Mouse (Mus musculus): Measurements from ENCODE around the gene Tspan15. TPM values are rescaled to one million over a fixed set of nuclear protein-coding genes. Genes with fewer than 3 reads are reported as not detected.
A peak's percentile ranks its signal among the peaks of the same experiment; 100 is the strongest.

Gene Tspan15
- total RNA-seq, 4 experiments from 2014 or later: 5.6 to 9.2 (median 7.0) TPM

DNA sequence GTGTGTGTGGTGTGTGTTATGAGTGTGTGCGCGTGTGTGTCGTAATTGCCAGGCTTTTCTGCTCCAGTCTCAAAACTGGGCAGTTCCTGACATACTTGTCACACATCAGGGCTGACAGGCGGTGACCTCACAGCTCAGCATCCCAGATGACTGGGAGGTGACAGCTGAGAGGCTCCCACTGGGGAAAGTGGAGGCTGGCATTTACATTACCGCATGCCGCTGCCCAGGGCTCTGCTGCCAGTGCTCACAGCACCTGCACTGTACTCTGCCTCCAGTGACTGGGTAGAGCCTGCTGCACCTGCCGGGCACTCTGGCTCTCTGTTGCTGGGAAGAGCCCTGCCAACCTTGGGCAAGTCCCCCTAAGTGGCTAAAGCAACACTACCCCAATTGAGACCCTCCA lies 40.2 kb downstream of the Tspan15 start:
- DNase-seq (ENCODE audit: low spot score): no peak

GRCm38 (mm10) chr10:62189910-62190309 lies 41.1 kb downstream of the Tspan15 start:
- no peak for DNase-seq (ENCODE audit: low spot score)

DNA sequence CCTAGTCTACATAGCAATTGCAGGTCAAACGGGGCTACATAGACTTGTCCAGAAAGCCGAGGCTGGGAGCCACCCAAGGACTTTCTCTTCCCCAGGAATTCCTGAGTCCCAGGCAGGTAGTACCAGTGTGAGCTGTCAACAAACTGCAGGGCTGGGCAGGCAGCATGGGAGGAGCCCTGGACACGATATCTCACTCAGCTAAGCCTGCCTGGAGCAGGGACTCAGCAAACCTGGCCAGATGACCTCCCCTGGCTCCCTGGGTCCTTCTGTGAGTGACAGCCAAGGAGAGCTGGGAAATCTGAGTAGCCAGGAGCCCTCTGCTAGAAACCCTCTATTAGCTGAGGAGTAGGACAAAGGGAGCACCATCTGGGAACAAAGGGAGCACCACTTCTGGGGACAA lies 41.7 kb downstream of the Tspan15 start:
- DNase-seq (ENCODE audit: low spot score): no peak

DNA sequence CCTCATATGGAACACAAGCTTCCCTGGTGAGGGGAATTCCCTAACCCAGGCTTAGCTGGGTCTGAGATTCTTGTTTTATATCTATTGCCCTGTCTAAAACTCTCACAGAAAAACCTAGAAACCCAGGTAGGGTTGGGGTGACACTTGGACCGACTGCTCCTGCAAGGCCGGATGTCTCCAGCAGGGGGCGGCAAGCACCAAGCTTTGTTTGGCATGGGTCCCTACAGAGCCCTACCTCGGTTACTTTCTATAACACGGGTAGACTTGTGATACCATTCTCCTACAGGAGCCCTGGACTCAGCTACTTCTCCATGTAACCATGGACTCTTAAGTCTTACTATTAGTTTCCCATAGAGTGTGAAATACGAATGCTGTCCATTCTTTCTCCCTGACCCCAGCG lies 44.2 kb downstream of the Tspan15 start:
- peak; percentile 75 for DNase-seq (ENCODE audit: low spot score)

DNA sequence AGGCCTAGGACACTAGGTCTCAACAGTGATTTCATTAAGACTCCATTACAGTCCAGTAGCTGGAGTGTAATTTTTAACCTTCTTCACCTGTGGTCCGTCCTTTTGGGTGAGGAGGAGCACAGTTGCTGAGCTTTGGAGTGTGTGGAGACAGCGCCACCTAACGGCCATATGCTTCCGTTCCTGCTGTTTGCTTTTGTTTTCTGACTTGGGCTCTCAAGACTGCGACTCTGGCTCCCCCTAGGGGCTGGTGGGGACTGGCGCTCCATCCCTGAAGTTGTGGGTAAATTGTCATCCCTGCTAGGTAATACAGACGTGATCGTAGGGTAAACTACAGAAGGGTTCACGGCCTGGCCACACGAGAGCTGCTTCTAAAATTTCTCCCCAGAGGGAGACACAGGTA lies 48.0 kb downstream of the Tspan15 start:
- peak; percentile 92 for DNase-seq (ENCODE audit: low spot score)

- DNase-seq (ENCODE audit: low spot score): no peak
These were observed 48.5 kb downstream of the Tspan15 start for GRCm38 (mm10) chr10:62182471-62183014.

DNA sequence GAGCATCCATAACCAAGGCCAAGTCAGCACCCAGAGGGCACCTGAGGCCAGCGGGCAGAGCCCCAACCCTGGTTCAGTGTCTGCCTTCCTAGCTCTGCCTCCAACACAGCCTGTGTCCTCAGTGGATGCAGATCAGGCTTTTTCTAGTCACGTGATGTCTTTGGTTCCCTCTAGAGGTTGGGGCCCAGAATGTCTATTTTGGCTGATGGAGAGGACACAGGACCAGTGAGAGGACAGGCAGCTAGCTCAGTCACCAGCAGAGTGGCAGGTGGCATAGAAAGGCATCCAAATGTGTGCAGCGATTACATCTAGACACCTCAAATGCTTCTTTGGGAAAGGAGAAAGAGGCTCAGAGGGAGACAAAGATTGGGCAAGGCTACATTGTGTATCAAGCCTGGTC lies 49.4 kb downstream of the Tspan15 start:
- no peak for DNase-seq (ENCODE audit: low spot score)

GRCm38 (mm10) chr10:62179944-62180343 lies 51.1 kb downstream of the Tspan15 start:
- DNase-seq (ENCODE audit: low spot score): no peak

GRCm38 (mm10) chr10:62174533-62175313 lies 56.3 kb downstream of the Tspan15 start:
- no peak for DNase-seq (ENCODE audit: low spot score)

- DNase-seq (ENCODE audit: low spot score): no peak
These were observed 57.1 kb downstream of the Tspan15 start for GRCm38 (mm10) chr10:62173941-62174448.

DNA sequence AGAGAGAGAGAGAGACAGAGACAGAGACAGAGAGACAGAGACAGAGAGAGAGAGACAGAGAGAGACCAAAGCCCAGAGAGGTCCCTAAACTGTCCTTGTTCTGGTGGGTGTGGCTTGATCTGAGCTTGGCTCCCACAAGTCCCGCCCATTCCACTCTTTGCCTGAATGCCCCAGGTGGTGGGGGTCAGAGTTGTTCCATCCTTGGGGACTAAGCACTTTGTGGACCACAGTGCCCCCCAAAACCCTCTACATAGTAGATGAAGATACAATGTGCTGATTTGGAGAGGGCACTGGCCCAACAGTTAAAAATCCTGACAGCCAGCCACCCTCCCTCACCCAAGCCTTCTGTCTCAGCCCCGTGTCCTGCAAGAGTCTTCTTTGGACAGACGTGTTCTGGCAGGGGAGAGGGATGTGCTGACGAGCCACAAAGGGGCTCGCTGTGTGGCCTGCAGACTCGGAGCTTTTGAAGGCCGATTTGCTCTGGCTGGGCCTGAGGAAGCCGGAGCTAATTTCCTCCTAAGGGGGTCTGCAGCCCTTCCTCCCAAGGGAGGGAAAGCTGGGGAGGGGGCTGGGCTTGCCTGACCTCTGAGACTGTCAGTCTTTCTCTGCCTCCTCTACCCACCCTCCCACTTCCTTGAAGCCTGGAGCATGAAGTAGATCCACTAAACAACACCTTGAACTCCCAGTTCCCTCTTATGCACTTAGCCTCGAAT lies 58.1 kb downstream of the Tspan15 start:
- DNase-seq (ENCODE audit: low spot score): no peak

GRCm38 (mm10) chr10:62162410-62162809 lies 68.6 kb downstream of the Tspan15 start:
- DNase-seq (ENCODE audit: low spot score): no peak

- DNase-seq (ENCODE audit: low spot score): no peak
These were observed 81.1 kb downstream of the Tspan15 start for GRCm38 (mm10) chr10:62149929-62150328.

- no peak for DNase-seq (ENCODE audit: low spot score)
These were observed 83.4 kb downstream of the Tspan15 start for GRCm38 (mm10) chr10:62147466-62148248.

- no peak for DNase-seq (ENCODE audit: low spot score)
These were observed 85.1 kb downstream of the Tspan15 start for GRCm38 (mm10) chr10:62145957-62146356.

DNA sequence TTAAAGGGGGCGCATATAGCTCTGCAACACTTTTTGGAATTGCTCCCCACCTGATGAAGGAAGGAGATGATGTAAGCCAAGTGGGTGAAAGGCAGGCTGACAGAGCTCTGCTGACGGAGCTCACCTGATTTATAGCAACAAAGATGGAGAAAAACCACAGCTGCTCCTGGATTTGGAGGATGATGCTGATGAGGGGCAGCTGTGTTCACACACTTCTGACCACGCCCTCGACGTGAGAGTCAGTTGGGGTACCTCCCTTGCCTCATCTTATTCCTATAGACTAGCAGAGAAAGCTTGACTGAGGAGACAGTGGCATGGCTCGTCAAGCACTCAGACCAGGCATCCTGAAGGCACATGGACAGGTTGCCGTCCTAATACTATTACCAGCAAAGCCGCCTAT lies 87.2 kb downstream of the Tspan15 start, which contains the start of gene Fam241b:
Fam241b (minus strand) TSS at position 101 of the 400 bp plus-strand sequence.
- DNase-seq (ENCODE audit: low spot score): no peak

- no peak for DNase-seq (ENCODE audit: low spot score)
These were observed 93.0 kb downstream of the Tspan15 start for GRCm38 (mm10) chr10:62138040-62138439.

DNA sequence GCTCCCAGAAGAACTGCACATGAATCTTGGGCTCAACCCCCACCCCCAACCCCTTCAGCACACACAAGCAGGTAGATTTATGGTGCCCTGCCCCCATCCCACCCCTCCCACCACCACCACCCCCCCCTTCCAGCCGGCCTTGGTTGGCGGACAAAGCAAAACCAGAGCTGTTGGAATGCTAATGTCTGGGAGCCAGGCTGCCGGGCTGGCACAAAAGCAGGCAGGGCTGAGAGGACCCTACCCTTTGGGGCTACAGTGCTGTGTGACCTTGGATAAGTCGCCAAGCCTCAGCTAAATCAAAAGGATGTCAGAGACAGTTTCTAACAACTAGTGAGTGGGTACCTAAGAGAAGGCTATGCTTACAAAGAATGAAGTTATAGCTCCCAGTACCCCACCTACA lies 93.9 kb downstream of the Tspan15 start:
- no peak for DNase-seq (ENCODE audit: low spot score)

GRCm38 (mm10) chr10:62135696-62136470 lies 95.2 kb downstream of the Tspan15 start:
- no peak for DNase-seq (ENCODE audit: low spot score)
